Mouse (Mus musculus) heart, postnatal 25 days (tissue): ENCODE measurements around the gene Dalrd3. TPM values are rescaled to one million over a fixed set of nuclear protein-coding genes. Genes with fewer than 3 reads are reported as not detected.
"Not testable (repeated sequence)": the region's sequence is repeated elsewhere in the genome, so short reads cannot be mapped to it uniquely, and the experiment has no call there.

Source experiments
- DNase-seq: peaks from one replicate; pipeline ENCODE4 v3.0.0; 2022; ENCODE audit warnings: low spot score
- intact Hi-C: fragments of 180-260 bp; cut with DNase I; formaldehyde crosslinking; loops from one replicate; pipeline ENCODE4 v1.15.1; 2025
- microRNA-seq: library from miRNA; unstranded; fragments of <30 nt; microRNA quantifications from one replicate; pipeline ENCODE4 v1.2.0, GENCODE M21; 2022
- total RNA-seq, 2 experiments: library from RNA; stranded (reverse); gene quantifications; 2 replicates each; pipeline ENCODE4 v1.2.3; 2021

Dalrd3 gene
- total RNA-seq, 2 experiments from 2014 or later: 21.0 to 21.3 TPM

DNA sequence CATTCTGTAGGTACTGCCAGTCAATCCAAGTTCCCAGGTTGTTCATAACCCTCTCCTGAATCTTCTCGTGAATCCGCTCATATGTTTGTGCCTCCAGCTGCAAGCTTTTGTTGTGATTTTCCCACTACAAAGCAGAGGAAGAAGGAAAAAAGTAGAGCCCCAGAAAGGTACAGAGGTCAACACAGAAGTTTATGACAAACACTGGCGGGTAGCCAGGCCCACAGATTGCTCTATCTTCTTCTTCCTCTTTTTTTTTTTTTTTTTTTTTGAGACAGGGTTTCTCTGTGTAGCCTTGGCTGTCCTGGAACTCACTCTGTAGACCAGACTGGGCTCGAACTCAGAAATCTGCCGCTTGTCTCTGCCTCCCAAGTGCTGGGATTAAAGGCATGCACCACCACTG is 38.2 kb downstream of the Dalrd3 start:
- intact Hi-C loops, DNase-seq: not testable (repeated sequence)

DNA sequence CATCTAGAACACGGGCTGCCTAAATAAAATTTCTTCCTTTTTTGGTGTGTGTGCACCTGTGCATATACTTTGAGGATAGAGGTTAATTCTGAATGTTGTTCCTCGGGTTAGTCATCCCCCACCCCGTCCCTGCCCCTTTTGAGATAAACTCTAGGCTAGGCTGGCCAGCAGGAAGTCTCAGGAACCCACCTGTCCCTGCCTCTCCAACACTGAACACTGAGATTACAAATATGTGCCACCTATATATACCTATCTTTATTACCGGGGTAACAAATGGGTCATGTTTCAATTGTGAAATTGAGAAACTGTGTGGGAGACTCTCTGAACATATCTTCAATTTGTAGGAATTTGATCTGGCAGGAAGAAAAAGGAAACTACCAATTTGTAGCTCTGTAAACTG is 39.2 kb downstream of the Dalrd3 start:
- no peak for DNase-seq
- intact Hi-C loops: no loop called here

DNA sequence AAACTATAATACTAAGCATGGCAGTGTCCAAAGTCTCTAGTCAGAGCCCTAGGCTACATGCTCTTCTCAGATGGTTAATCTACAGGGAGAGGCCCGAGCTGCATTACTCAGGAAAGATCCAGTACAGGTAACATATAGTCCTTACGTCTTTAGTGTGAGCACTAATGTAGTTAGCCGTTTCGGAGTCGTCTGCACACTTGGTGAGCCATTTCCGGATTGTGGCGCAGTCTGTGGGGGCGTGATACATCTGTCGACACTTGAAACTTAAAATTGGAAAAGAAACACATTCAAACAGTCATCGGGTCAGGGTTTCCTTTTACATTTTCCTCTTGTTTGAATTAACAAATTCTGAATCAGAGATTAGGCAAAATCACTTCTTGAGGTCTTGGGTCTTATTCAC is 41.8 kb downstream of the Dalrd3 start:
- intact Hi-C loops: no loop called here
- no peak for DNase-seq

DNA sequence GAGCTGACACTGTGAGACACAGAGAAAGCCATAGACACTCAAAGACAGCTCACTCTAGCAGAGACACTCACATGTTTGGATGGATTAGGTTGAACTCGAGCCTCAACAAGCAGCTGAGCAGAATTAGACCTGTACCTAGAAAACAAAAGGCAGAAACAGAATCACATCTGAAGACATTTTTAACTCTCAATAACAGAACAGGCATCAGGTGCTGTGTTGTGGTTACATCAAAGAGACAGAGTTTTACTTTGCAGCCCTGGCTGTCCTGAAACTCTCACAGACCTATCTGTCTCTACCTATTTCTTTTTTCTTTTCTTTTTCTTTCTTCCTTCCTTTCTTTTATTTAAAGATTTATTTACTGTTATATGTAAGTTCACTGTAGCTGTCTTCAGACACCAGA is 47.6 kb downstream of the Dalrd3 start:
- intact Hi-C loops: no loop called here
- no peak for DNase-seq

Small RNAs within 50 kb of the gene (microRNA-seq; reads per million reads assigned to microRNA genes)
- gene Gm24083 (not detected), gene Mir191 (not detected), gene Mir425 (1,386 reads per million, percentile 81 among the genes with 10 or more reads in this experiment)

Other genes starting within 250 kb of the Dalrd3 start
- gene Gpx1, start 231.0 kb upstream of the Dalrd3 start, total RNA-seq: 100 to 1,000 TPM; 108 to 130 TPM
- gene Usp4, start 222.0 kb upstream of the Dalrd3 start, total RNA-seq: 10 to 100 TPM; 71.1 to 71.4 TPM
- gene 1700102P08Rik, start 177.1 kb upstream of the Dalrd3 start, total RNA-seq: under 1 TPM; 0.73 to 0.78 TPM
- not detected for gene Ccdc36, start 141.4 kb upstream of the Dalrd3 start, total RNA-seq
- gene BC048562, start 133.4 kb upstream of the Dalrd3 start, total RNA-seq: not detected
- 10 to 100 TPM; 25.8 to 26.4 TPM for gene Ccdc71, start 109.4 kb upstream of the Dalrd3 start, total RNA-seq
- 10 to 100 TPM in 1 of 2 experiments, 1 to 10 TPM in 1; 9.5 to 10.1 TPM for gene Klhdc8b, start 108.3 kb upstream of the Dalrd3 start, total RNA-seq
- 100 to 1,000 TPM; 354 to 360 TPM for gene Lamb2, start 90.2 kb upstream of the Dalrd3 start, total RNA-seq
- 10 to 100 TPM; 78.7 to 93.7 TPM for gene Usp19, start 79.3 kb upstream of the Dalrd3 start, total RNA-seq
- gene Qars, start 62.2 kb upstream of the Dalrd3 start, total RNA-seq: 10 to 100 TPM; 74.2 to 74.3 TPM
- 10 to 100 TPM; 61.6 to 65.7 TPM for gene Qrich1, start 53.1 kb upstream of the Dalrd3 start, total RNA-seq
- gene Impdh2, start 9.6 kb upstream of the Dalrd3 start, total RNA-seq: 10 to 100 TPM; 47.5 to 47.6 TPM
- gene Ndufaf3, start 2.5 kb upstream of the Dalrd3 start, total RNA-seq: 10 to 100 TPM; 70.6 to 77.9 TPM
- 10 to 100 TPM; 14.3 to 16.1 TPM for gene Wdr6, start 8.9 kb downstream of the Dalrd3 start, total RNA-seq
- 10 to 100 TPM; 14.5 to 18.5 TPM for gene P4htm, start 27.8 kb downstream of the Dalrd3 start, total RNA-seq
- gene Arih2, start 79.5 kb downstream of the Dalrd3 start, total RNA-seq: 10 to 100 TPM; 41.3 to 42.2 TPM
- 100 to 1,000 TPM; 192 to 211 TPM for gene Slc25a20, start 92.2 kb downstream of the Dalrd3 start, total RNA-seq
- 10 to 100 TPM; 80.3 to 81.8 TPM for gene Prkar2a, start 119.4 kb downstream of the Dalrd3 start, total RNA-seq
- 10 to 100 TPM; 21.1 to 26.4 TPM for gene Ip6k2, start 213.9 kb downstream of the Dalrd3 start, total RNA-seq
- 1 to 10 TPM; 7.9 to 8.3 TPM for gene Nckipsd, start 238.5 kb downstream of the Dalrd3 start, total RNA-seq